22 mouse cellular contexts compared by ENCODE assay signal in genomic region chr13:100603738-100604095, GRCm38 (mm10). TPM values are rescaled to one million over a fixed set of nuclear protein-coding genes. Genes with fewer than 3 reads are reported as not detected.
"Had no signal": no experiment of that assay in that cellular context is flagged by ENCODE, and none has a peak within 500 bp of the region (broad histone marks: within the 10 kb centered on the region; RNA-seq: fewer than 3 reads in every experiment).

No protein-coding gene starts in this region.

- ATAC-seq: intestine, embryonic 15.5 days; midbrain, embryonic 15.5 days had no signal

- H3K36me3 ChIP-seq: intestine, embryonic 15.5 days; limb, embryonic 12.5 days; limb, embryonic 15.5 days; lung, embryonic 15.5 days; midbrain, embryonic 12.5 days; midbrain, embryonic 15.5 days; neural tube, embryonic 12.5 days; neural tube, embryonic 15.5 days had no signal

- H3K27ac ChIP-seq: intestine, embryonic 15.5 days; limb, embryonic 12.5 days; limb, embryonic 15.5 days; lung, embryonic 15.5 days; macrophage; midbrain, embryonic 12.5 days; midbrain, embryonic 15.5 days; neural tube, embryonic 12.5 days; neural tube, embryonic 15.5 days; stomach, postnatal 0 days had no signal

- DNase-seq: kidney, adult 8-10 months; kidney, postnatal 14 days; kidney, postnatal 4 days; left cerebral cortex, postnatal 4 days; lung, adult 18-20 months; right cerebral cortex, adult 18-20 months; right cerebral cortex, postnatal 14 days; right cerebral cortex, postnatal 4 days; thymus, adult 2 months; thymus, postnatal 14 days; thymus, postnatal 4 days had no signal

- H3K4me2 ChIP-seq: intestine, embryonic 15.5 days; kidney, embryonic 15.5 days; limb, embryonic 12.5 days; limb, embryonic 15.5 days; lung, embryonic 15.5 days; midbrain, embryonic 12.5 days; midbrain, embryonic 15.5 days; neural tube, embryonic 12.5 days; neural tube, embryonic 15.5 days had no signal

- H3K9me3 ChIP-seq: intestine, embryonic 15.5 days; kidney, embryonic 15.5 days; limb, embryonic 15.5 days; lung, embryonic 15.5 days; midbrain, embryonic 15.5 days had no signal

- H3K9ac ChIP-seq: intestine, embryonic 15.5 days; kidney, embryonic 15.5 days; limb, embryonic 12.5 days; limb, embryonic 15.5 days; lung, embryonic 15.5 days; midbrain, embryonic 12.5 days; midbrain, embryonic 15.5 days; neural tube, embryonic 12.5 days; neural tube, embryonic 15.5 days had no signal

- H3K4me3 ChIP-seq: intestine, embryonic 15.5 days; kidney, embryonic 15.5 days; limb, embryonic 12.5 days; limb, embryonic 15.5 days; lung, embryonic 15.5 days; midbrain, embryonic 12.5 days; midbrain, embryonic 15.5 days; neural tube, embryonic 12.5 days; neural tube, embryonic 15.5 days had no signal

- H3K27me3 ChIP-seq: intestine, embryonic 15.5 days; kidney, embryonic 15.5 days; limb, embryonic 12.5 days; limb, embryonic 15.5 days; lung, embryonic 15.5 days; midbrain, embryonic 12.5 days; midbrain, embryonic 15.5 days; neural tube, embryonic 12.5 days; neural tube, embryonic 15.5 days had no signal

- H3K4me1 ChIP-seq: intestine, embryonic 15.5 days; kidney, embryonic 15.5 days; limb, embryonic 12.5 days; limb, embryonic 15.5 days; lung, embryonic 15.5 days; midbrain, embryonic 15.5 days; neural tube, embryonic 12.5 days; neural tube, embryonic 15.5 days had no signal

RNA-seq across cellular contexts. Expression of gene Ocln, which starts 51.2 kb away (rescaled TPM):
- polyA plus RNA-seq: macrophage had no signal
